Mouse (Mus musculus) frontal cortex, postnatal 10 days (tissue): ENCODE measurements at regions not wholly inside any gene's neighbourhood (a gene's known extent, or its start where the extent isn't known, plus 50 kb on each side); places are given as distances from the start of the nearest gene placed in this dataset.

Source experiments
- DNase-seq, 2 experiments: peaks; one replicate each; pipeline ENCODE4 v3.0.0; 2022; ENCODE audit warnings: low spot score in 2 of 2, mixed read lengths in 1 of 2

GRCm38 (mm10) chr1:143074999-143075398, 565.5 kb upstream of the B3galt2 start:
- DNase-seq, result no peak

DNA sequence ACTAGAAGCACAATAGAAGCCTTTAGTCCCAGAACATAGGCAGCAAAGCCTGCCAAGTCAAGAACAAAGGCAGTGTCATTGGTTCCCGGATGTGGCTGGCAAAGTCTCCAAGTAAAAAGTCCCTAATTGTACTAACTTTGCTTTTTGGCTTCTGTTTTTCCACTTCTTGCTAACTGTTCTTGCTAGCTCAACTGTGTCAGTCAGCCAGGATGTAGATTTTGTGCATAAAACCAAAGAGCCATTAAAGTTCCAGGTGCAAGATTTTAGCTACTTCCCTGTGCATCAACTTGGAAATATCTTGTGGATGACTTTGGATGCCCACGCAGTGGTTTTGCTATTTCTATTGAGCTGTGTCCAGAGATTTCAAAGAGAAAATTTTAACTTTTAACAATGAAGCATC, 560.0 kb upstream of the B3galt2 start:
- DNase-seq, result no peak

GRCm38 (mm10) chr1:143096904-143097303, 543.6 kb upstream of the B3galt2 start:
- no peak for DNase-seq

DNA sequence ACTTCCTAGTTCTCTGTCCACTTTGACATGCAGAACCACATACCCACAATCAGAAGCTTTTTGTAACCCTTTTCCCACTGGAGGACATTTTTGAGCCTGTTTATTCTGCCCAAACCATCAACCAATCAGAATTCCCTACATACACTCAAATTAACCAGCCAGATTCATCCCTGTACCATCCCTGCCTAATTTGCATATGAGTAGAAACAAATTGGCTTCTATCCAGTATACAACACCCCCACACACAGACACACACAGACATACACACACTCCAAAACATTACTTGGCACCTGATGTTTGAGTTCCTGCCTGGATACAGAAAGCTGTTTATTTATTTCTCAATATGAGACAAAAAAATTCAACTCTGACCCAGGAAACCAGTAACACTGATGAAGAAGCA, 542.2 kb upstream of the B3galt2 start:
- DNase-seq, result no peak

DNA sequence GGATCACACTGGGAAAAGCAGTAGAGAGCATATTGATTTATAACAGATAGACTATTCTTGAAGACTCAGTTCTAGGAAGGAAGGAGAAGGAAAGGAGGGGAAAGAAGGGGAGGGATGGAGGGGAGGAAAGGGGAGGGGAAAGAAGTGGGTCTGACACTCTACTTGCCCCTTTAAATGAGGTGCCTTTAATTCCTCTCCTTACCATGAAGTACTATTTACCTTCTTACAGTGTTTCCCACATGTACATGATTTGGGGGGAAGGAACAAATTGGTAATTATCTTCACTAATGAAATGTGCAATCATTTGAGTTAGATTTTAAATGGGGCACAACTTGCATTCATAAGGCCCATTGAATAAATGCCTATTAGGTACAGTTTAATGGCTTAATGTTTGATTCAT, 518.3 kb upstream of the B3galt2 start:
- no peak for DNase-seq

DNA sequence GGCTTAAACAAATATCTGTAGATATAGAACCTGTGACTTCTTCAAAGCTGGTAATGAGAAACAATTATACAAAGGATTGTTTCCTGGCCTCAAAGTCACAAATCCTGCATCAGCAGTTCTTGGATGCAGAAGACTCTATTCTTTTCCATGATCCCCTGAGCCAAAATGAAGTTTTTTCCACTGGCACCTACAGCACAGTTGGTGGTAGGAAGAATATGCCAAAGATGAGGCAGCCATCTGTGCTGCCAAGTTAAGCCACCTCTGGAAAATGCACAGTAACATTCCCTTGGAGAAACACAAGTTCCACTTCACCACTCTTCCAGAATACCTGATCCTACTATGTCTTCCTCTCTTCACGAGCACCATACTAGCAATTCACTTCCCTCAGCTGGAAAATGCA, 510.2 kb upstream of the B3galt2 start:
- no peak for DNase-seq

DNA sequence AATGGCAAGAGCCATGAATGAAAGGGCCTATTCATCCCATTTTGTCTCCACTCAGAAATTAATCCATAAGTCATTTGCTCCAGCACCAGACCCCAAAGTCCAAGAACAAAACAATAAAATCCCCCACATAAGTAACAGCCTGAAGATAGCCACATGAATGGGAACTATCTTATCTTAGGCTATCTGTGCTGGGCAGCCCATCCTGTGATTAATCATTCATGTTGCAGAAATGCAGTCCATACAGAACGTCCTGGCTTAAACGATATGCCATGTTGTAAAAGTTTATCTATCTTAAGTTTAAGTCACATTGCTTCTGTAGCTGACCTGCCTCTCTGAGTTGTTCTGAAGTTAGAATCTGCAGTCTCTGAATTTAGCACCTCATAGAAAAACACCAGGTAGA, 507.7 kb upstream of the B3galt2 start:
- no peak for DNase-seq

DNA sequence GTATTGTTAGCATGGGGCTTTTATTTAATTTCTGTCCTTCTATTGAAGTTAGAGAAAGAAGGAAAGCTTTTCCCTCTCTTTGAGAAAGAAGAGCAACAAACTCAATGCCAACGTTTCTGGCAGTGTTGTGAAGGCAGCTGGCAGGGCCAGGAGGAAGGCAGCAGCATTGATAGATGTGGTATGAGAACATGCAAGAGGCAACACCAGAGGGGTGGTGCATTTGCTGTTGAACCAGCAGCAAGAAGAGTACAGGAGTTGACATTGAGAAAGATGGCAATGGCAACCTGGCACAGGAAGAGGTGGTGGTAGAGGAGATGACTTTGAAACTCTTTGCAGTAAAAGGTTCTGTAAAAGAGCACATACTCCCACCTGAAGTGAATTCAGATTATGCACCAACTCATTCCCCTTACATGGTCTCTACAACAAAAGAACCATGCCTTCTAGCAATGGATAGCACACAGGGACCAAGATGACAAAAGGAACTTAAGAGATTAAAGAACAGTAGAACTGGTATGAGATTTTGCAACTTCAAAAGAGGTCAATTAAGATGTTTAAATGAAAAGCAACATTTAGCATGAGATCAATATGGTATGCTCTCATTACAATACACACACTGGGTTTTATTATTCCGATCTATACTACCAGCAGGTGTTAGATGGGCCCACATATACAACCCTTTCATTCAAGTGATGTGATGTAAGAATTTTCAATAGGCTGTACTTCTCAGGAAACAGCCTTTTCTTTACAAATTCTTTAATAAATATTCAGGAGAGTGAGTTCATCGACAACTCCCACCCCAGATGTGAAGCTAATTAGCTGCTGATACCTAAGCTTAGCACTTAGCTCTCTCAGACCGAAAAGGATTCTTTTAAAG, 495.1 kb upstream of the B3galt2 start:
- no peak for DNase-seq

- no peak for DNase-seq
These were observed 469.2 kb upstream of the B3galt2 start for GRCm38 (mm10) chr1:143171286-143171685.

GRCm38 (mm10) chr1:143173836-143174235, 466.6 kb upstream of the B3galt2 start:
- no peak for DNase-seq

DNA sequence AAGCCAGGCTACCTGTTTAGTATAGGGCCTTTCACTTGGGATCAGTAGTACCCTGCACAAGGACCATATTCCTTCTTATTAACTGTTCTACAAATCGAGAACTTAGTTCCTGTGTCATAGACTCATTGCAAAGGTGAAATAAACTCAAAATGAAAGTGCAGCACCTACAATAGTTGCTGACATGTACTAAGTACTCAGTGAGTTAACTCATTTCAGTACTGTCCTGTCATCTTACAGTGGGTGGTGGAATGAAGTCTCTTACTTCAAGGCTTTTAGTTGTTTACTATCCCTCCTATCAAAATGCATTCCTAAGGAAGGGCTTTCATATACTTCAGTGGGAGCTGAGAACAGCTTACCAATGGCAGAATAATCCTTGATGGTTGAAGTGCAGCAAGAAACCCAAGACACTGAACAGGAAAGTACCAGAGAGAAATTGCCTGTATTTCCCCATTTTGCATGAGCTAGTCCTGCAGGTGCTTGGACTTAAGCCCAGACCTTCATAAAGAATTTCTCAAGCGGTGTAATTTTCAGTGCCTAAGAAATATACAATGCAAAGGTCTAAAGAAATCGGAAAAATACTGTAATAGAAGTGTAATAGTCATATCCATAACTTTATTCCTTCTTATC, 448.2 kb upstream of the B3galt2 start:
- DNase-seq, result no peak

- peak; percentile 11 to 26 for DNase-seq
These were observed 440.1 kb upstream of the B3galt2 start for GRCm38 (mm10) chr1:143200213-143200889.

- DNase-seq, result no peak
These were observed 439.5 kb upstream of the B3galt2 start for GRCm38 (mm10) chr1:143200971-143201370.

GRCm38 (mm10) chr1:143202182-143202581, 438.3 kb upstream of the B3galt2 start:
- no peak for DNase-seq

GRCm38 (mm10) chr1:143204070-143204469, 436.4 kb upstream of the B3galt2 start:
- DNase-seq, result no peak

DNA sequence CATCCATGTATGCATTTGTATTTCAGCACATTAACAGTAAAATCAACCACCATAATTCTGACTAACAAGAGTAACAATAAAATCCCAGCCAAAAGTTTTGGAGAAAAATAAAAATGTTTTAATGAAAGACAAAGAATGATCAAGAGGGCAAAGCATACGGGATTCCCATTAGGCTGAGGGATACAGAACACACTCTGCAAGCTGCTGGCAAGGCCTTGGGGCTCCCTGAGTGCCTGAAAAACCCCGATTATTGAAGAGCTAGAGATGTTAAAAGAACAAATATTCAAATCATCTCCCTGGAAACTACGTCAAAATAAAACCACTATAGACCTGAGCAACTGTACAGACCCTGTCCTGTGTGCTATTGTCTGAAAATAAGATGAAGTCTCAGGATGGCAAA, 433.5 kb upstream of the B3galt2 start:
- no peak for DNase-seq

DNA sequence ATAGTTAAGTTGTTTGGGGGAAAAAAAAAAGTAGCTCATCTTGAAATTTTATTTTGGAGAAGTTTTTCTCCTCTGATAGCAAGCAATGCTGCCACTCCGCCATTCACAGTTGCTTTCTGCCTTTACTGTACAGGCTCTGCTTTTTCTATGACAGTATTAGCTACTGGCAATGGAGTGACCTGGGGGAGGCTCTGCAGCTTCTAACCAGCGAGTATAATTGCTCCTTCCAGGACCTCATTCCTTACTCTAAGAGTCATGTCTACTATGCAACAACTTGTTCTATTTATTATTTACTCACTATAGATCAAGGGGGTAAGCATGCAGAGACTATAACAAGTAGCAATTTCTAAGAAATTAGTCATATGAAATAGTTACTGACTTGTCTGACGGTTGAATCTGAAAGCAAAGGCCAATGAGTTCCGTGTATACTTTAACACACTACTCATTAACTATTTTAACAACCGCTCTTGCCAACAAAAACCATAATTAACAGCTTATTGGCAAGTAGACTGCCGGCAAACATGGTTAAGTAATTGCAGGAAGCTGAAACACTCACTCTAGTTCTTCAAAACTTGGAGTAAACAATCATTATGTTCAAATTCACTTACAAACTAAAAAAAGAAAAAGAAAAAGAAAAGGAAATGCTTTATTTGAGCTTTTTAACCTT, 432.9 kb upstream of the B3galt2 start:
- no peak for DNase-seq

DNA sequence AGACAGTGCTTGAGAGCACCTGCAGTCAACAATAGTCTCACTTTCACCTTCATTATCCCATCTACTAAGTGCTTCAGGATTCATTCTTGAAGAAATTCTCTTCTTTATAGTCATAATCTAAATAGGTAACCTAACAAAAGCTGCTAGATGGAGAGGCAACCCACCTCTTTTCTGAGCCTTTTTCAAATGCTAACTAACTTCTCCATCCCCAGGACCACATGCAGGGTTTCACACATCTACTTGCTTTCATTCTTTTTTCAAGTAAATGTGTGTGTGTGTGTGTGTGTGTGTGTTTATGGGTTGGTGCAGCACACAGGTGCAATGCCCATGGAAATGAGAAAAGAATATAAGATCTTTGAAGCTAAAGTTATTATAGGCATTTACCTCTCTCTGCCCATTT, 423.1 kb upstream of the B3galt2 start:
- no peak for DNase-seq

GRCm38 (mm10) chr1:143231969-143232368, 408.5 kb upstream of the B3galt2 start:
- DNase-seq, result no peak

DNA sequence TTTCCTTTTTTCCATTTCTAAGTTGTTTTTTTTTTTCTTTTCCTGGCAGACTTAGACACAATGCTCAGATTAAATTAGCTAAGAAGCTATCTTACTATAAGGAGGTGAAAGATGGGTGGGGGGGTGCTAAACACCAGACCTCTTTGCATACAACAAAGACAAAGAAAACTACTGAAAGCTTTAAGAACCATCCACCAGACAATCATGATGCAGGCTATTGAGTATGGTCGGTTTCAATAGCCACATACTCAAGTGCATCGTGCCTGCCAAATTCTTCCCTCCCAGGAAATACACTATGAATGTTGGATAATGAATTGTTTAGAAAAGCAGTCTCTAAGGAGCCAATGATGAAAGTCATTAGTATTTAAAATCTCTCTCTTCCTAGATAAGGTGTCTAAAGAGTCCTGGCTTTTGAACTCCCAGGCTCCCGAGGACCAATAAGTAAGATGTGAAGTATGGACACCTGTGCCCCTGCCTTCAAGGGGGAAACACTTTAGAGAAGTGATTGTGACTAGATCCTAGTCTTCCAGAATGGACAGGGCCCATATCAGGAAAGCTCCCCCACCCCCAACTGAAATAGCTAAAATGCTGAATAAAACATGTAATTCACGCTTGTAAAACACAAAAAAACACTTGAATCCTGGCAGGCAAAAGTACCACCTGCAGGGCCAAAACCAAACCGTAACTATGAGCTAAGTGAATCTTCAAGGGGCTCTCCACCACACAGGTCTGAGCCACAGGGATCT, 381.8 kb upstream of the B3galt2 start:
- DNase-seq, result no peak

- DNase-seq, result no peak
These were observed 377.0 kb upstream of the B3galt2 start for GRCm38 (mm10) chr1:143263263-143264038.
